Mouse (Mus musculus) C2C12 (cell line): ENCODE measurements at regions not wholly inside any gene's neighbourhood (a gene's known extent, or its start where the extent isn't known, plus 50 kb on each side); places are given as distances from the start of the nearest gene placed in this dataset.

Source experiments
- CTCF ChIP-seq: IDR thresholded peaks from one replicate; pipeline ENCODE4 v1.5.1; 2011; ENCODE audit not compliant: control insufficient read depth, insufficient read depth, insufficient read length
- MAX ChIP-seq: IDR thresholded peaks from one replicate; pipeline ENCODE4 v1.6.1; 2011; ENCODE audit warnings: mild to moderate bottlenecking, control low read depth
- MYOG ChIP-seq: IDR thresholded peaks from one replicate; pipeline ENCODE4 v1.6.1; 2011; ENCODE audit not compliant: control insufficient read depth, insufficient read length; ENCODE audit errors: extremely low read depth

DNA sequence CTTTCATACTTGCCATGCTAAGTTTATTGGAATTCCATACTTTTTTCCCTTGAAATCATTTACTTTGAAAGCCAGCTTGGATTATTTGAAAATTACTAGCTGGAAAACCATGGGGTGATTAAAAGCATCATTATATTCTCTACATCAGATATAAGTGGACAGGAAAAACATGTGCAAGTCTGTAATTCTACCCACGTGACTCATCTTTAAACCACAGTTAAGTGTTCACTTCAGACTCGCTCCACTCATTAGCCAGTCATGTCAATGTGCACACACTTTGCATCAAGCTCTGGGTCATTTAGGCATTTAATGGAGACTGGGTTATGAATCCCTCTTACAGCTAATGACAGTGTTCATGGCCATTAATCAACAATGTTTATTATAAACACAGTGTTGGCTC, 385.4 kb upstream of the Cd180 start:
- TF ChIP-seq MAX (no peak), MYOG (no peak), CTCF (no peak)
